In genomic region chr1:187604063-187604484, GRCm38 (mm10) we compare ENCODE assay signal across 10 mouse cellular contexts. TPM values are rescaled to one million over a fixed set of nuclear protein-coding genes. Genes with fewer than 3 reads are reported as not detected.
DNase-seq lines count a peak whose midpoint lies in the region; ATAC-seq lines count a peak whose summit lies in the region.
"Had no signal": no experiment of that assay in that cellular context is flagged by ENCODE, and none has a peak within 500 bp of the region (broad histone marks: within the 10 kb centered on the region; RNA-seq: fewer than 3 reads in every experiment).

No protein-coding gene starts in this region.

- H3K4me1 ChIP-seq in hindbrain, embryonic 15.5 days (replicated peaks) = peaks cover 53% of the 10 kb centered on the region

- no peak overlapping the region for H3K4me3 ChIP-seq in hindbrain, embryonic 15.5 days
- H3K4me3 ChIP-seq: erythroblast, embryonic 14.5 days had no signal

- H3K27ac ChIP-seq in hindbrain, embryonic 15.5 days (replicated peaks) = no peak overlapping the region

- H3K4me2 ChIP-seq in hindbrain, embryonic 15.5 days = peak overlapping the region; percentile 18

- H3K27me3 ChIP-seq in hindbrain, embryonic 15.5 days = peaks cover 44% of the 10 kb centered on the region

- 3% methylated on average over 11 of the region's 11 CpGs for whole genome bisulfite sequencing in hindbrain, embryonic 15.5 days

- H3K36me3 ChIP-seq in hindbrain, embryonic 15.5 days = no peaks in the 10 kb centered on the region

- H3K9ac ChIP-seq in hindbrain, embryonic 15.5 days = no peak overlapping the region

- peak; percentile 25 for DNase-seq in kidney, adult 9 months
- no peak for DNase-seq in kidney, adult 8-10 months
- peak; percentile 42 for DNase-seq in embryo, embryonic 10 days (ENCODE audit: low spot score)
- DNase-seq in neural tube, embryonic 10.5 days (ENCODE audit: extremely low spot score, low spot score) = peak; percentile 35
- no peak for DNase-seq in left cerebral cortex, postnatal 25 days (ENCODE audit: low spot score in 2 of 2)
- no peak for DNase-seq in adrenal gland, adult (ENCODE audit: inconsistent age in 2 of 2, low spot score in 1 of 2)
- DNase-seq in left cerebral cortex, adult 9 months (ENCODE audit: low spot score in 2 of 2) = no peak

- H3K9me3 ChIP-seq in hindbrain, embryonic 15.5 days = no peaks in the 10 kb centered on the region

- no peak for ATAC-seq in hindbrain, embryonic 15.5 days (ENCODE audit: low FRiP score, low read depth)

- intact Hi-C loops in left cerebral cortex, postnatal 25 days (cut with DNase I) = no loop called here

RNA-seq across cellular contexts. Expression of gene Esrrg, which starts 4.5 kb away (rescaled TPM):
- 33.2 and 36.6 TPM in 2 replicates for polyA plus RNA-seq in hindbrain, embryonic 15.5 days (2015; fragmentation: Nextera tagmentation; extraction: Ambion mirVana)
- 10 to 100 TPM; 24.8 to 27.3 TPM for total RNA-seq in left cerebral cortex, postnatal 25 days (2021)
- total RNA-seq: megakaryocyte progenitor cell, adult 5-6 weeks had no signal
- polyA plus RNA-seq: erythroblast, embryonic 14.5 days had no signal

Comparison
In these comparisons a context has a peak if more than half of its experiments do, and no peak if none do; other contexts are left out.
1. DNase-seq: peak in kidney, adult 9 months (single experiment), embryo, embryonic 10 days (single experiment) and neural tube, embryonic 10.5 days (single experiment); none in kidney, adult 8-10 months (0 of 2), left cerebral cortex, postnatal 25 days (0 of 2), adrenal gland, adult (0 of 2) and left cerebral cortex, adult 9 months (0 of 2).